Mouse (Mus musculus): Measurements from ENCODE around the gene Def8. TPM values are rescaled to one million over a fixed set of nuclear protein-coding genes. Genes with fewer than 3 reads are reported as not detected.
"Not testable (repeated sequence)": the region's sequence is repeated elsewhere in the genome, so short reads cannot be mapped to it uniquely, and the experiment has no call there.

The Def8 gene
- total and polyA plus RNA-seq, 3 experiments, result 17.9 to 22.4 (median 19.9) TPM

DNA sequence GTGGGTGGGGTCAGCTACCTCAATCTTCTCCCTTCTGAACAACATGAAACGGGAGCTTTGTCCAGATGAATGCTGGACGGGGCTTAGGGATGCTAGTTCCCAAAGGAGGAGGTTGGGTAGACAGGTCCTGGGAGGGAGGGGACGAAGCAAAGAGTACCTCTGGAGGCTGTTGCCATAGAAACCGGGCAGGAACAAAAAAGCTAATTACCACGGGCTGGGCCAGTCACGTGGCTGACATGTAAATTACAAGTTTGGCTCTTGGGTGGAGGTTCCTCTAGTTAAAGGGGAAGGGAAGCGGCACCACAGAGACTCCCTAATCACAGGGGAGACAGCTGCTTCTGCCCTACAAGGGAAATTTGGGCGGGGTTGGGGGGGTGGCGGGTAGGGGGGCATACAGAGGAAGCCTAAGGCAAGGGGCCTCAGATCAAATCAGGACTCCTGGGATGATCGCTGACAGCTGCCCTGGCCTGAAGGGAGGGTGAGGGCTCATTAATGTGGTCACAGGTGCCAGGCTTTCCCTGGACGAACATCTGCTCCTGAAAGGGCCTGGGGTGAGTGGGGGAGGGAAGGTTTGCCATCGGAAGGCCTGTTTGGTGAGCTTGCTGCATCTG, 10.7 kb upstream of the Def8 start (continued):
- TF ChIP-seq ETS1 (conservative IDR thresholded peaks at IDR 0.05; ENCODE audit: low read depth, low read length), result no peak
- no peak for TF ChIP-seq SMC3 (IDR thresholded peaks at IDR 0.05; ENCODE audit: low read depth, low read length)
- TF ChIP-seq MXI1 (IDR thresholded peaks at IDR 0.05; ENCODE audit: low read depth, low read length), result peak; percentile 68
- 0 out of 2 replicates have a peak, but pooled peaks have one; percentile 58 for TF ChIP-seq SIN3A (IDR thresholded peaks at IDR 0.05; ENCODE audit: low read length)
- TF ChIP-seq RCOR1 (conservative IDR thresholded peaks at IDR 0.05; ENCODE audit: low read depth, low read length), result no peak
- TF ChIP-seq POLR2A (IDR thresholded peaks at IDR 0.05; ENCODE audit: low read depth, low read length), result no peak
- TF ChIP-seq ELF1 (IDR thresholded peaks at IDR 0.05; ENCODE audit: low read depth, low read length), result no peak
- TF ChIP-seq KAT2A (IDR thresholded peaks at IDR 0.05; ENCODE audit: insufficient replicate concordance, low read length), result no peak
- no peak for TF ChIP-seq IRF4 (IDR thresholded peaks at IDR 0.05; ENCODE audit: low read depth, low read length)
- no peak for TF ChIP-seq POLR2AphosphoS2 (IDR thresholded peaks at IDR 0.05; ENCODE audit: low read depth, low read length)
- TF ChIP-seq MAX (IDR thresholded peaks at IDR 0.05; ENCODE audit: low read length), result peak; percentile 75

DNA sequence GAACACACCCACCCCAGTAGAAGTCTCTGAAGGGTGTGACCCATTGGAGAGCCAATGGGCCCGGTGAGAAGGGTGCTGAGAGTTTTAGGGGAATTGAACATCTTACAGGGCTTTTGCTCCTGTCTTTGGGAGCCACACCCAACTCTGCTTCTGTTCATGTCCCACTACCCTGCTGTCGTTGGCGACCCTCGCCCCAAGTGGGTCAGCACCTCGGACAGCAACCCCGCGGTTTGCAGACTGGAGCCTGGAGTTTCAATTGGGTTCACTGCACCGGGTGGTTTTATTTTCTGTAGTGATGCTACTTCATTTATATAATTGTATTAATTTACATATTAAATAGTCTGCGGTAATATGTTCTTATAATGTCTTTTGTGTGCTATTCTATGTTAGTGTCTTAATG, 9.1 kb upstream of the Def8 start:
- H3K27me3 ChIP-seq (replicated peaks), result peaks cover 24% of the 10 kb centered on the region
- dilution Hi-C loops (cut with MboI; ENCODE audit: extremely low pct_ligation_motif_present, extremely low pct_unique_long_range_greater_than_20kb, low sequenced_read_pairs), result no loop called here

DNA sequence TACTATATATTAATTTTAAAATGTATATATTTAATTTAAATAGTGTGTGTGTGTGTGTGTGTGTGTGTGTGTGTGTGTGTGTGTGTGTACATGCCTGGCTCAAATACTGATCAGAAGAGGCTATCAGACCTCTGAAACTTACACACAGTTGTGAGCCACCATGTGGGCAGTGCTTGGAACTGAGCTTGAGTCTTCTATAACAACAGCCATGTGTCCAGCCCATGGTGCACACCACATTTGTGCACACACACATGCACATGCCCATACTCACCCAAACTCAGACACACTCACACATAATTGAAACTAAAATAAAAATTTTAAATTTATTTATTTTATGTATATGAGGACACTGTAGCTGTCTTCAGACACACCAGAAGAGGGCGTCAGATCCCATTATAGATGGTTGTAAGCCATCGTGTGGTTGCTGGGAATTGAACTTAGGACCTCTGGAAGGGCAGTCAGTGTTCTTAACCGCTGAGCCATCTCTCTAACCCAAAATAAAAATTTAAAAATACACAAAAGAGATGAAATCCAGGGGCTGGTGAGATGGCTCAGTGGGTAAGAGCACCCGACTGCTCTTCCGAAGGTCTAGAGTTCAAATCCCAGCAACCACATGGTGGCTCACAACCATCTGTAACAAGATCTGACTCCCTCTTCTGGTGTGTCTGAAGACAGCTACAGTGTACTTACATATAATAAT, 8.2 kb upstream of the Def8 start:
- Histone ChIP-seq H3K4me1 (ENCODE audit: control insufficient read depth in 1 of 2, insufficient read depth in 2 of 2) (peaks cover 17 to 49% of the 10 kb centered on the region in 2 experiments), H3K27me3 (replicated peaks) (peaks cover 16% of the 10 kb centered on the region)
- in situ Hi-C loops (cut with MboI; ENCODE audit: low pct_ligation_motif_present, low pct_unique_long_range_greater_than_20kb, low sequenced_read_pairs); H3K4me2 ChIP-seq (ENCODE audit: insufficient read depth, low read depth, poor library complexity, severe bottlenecking); dilution Hi-C loops (cut with MboI; ENCODE audit: extremely low pct_ligation_motif_present, extremely low pct_unique_long_range_greater_than_20kb, low sequenced_read_pairs); H3K27ac ChIP-seq (ENCODE audit: insufficient read depth, low read depth); DNase-seq (ENCODE audit: extremely low read depth); H3K9me3 ChIP-seq (replicated peaks; ENCODE audit: low read length); H3K4me3 ChIP-seq (replicated peaks in 1 of 3; ENCODE audit: low read depth in 2 of 3, low read length in 2 of 3, poor library complexity in 1 of 3); H3K9ac ChIP-seq (ENCODE audit: insufficient read depth, low read depth); H3K79me2 ChIP-seq (replicated peaks; ENCODE audit: control insufficient read depth, extremely low read depth, insufficient read depth, poor library complexity, severe bottlenecking); H3K36me3 ChIP-seq (replicated peaks in 1 of 2; ENCODE audit: control insufficient read depth in 1 of 2, insufficient read depth in 1 of 2, low read length in 1 of 2): not testable (repeated sequence)
- TF ChIP-seq TBP (conservative IDR thresholded peaks at IDR 0.05; ENCODE audit: low read depth, low read length) (peak; percentile 75), CTCF (conservative IDR thresholded peaks at IDR 0.05 in 1 of 2, IDR thresholded peaks at IDR 0.05 in 1 of 2; ENCODE audit: low read depth in 2 of 2, low read length in 2 of 2) (peak in 1 of 2 experiments; percentile 21; a peak in 1 of 4 replicates)

More for the DNA sequence above, 9.1 kb upstream of the Def8 start:
- Histone ChIP-seq H3K4me2 (ENCODE audit: insufficient read depth, low read depth, poor library complexity, severe bottlenecking) (no peak overlapping the region), H3K9ac (ENCODE audit: insufficient read depth, low read depth) (no peak overlapping the region), H3K36me3 (replicated peaks in 1 of 2; ENCODE audit: control insufficient read depth in 1 of 2, insufficient read depth in 1 of 2, low read length in 1 of 2) (no peaks in the 10 kb centered on the region), H3K27ac (ENCODE audit: insufficient read depth, low read depth) (no peak overlapping the region), H3K9me3 (replicated peaks; ENCODE audit: low read length) (no peaks in the 10 kb centered on the region), H3K4me1 (ENCODE audit: control insufficient read depth in 1 of 2, insufficient read depth in 2 of 2) (peaks cover 24 to 52% of the 10 kb centered on the region in 2 experiments), H3K79me2 (replicated peaks; ENCODE audit: control insufficient read depth, extremely low read depth, insufficient read depth, poor library complexity, severe bottlenecking) (no peaks in the 10 kb centered on the region), H3K4me3 (replicated peaks in 1 of 3; ENCODE audit: low read depth in 2 of 3, low read length in 2 of 3, poor library complexity in 1 of 3) (no peak overlapping the region)
- in situ Hi-C loops (cut with MboI; ENCODE audit: low pct_ligation_motif_present, low pct_unique_long_range_greater_than_20kb, low sequenced_read_pairs), result no loop called here
- DNase-seq (ENCODE audit: extremely low read depth), result no peak
- TF ChIP-seq RAD21 (IDR thresholded peaks at IDR 0.05; ENCODE audit: low read depth, low read length) (no peak), USF2 (conservative IDR thresholded peaks at IDR 0.05; ENCODE audit: low read depth, low read length) (no peak), MAX (IDR thresholded peaks at IDR 0.05; ENCODE audit: low read length) (no peak), CTCF (conservative IDR thresholded peaks at IDR 0.05 in 1 of 2, IDR thresholded peaks at IDR 0.05 in 1 of 2; ENCODE audit: low read depth in 2 of 2, low read length in 2 of 2) (no peak), POLR2A (IDR thresholded peaks at IDR 0.05; ENCODE audit: low read depth, low read length) (no peak), ELF1 (IDR thresholded peaks at IDR 0.05; ENCODE audit: low read depth, low read length) (no peak), USF1 (IDR thresholded peaks at IDR 0.05; ENCODE audit: low read depth, low read length) (no peak), MXI1 (IDR thresholded peaks at IDR 0.05; ENCODE audit: low read depth, low read length) (no peak), EP300 (IDR thresholded peaks at IDR 0.05; ENCODE audit: low read length) (no peak), ZKSCAN1 (IDR thresholded peaks at IDR 0.05; ENCODE audit: borderline replicate concordance, low read depth, low read length) (no peak)
